Mouse (Mus musculus): Measurements from ENCODE around the gene Tmem144.

- TF ChIP-seq CTCF (conservative IDR thresholded peaks at IDR 0.05; ENCODE audit: low read length) = peak; percentile 42
- TF ChIP-seq NANOG (IDR thresholded peaks at IDR 0.05; ENCODE audit: borderline replicate concordance, low read length) = no peak
- no peak for TF ChIP-seq POU5F1 (IDR thresholded peaks at IDR 0.05; ENCODE audit: borderline replicate concordance, low read length)
These were observed 34.0 kb upstream of the Tmem144 start for GRCm38 (mm10) chr3:79886357-79887091.
